In genomic region chr6:88544644-88545396, GRCm38 (mm10) we compare ENCODE assay signal across 11 mouse cellular contexts. TPM values are rescaled to one million over a fixed set of nuclear protein-coding genes. Genes with fewer than 3 reads are reported as not detected.
DNase-seq lines count a peak whose midpoint lies in the region; ATAC-seq lines count a peak whose summit lies in the region.
"Had no signal": no experiment of that assay in that cellular context is flagged by ENCODE, and none has a peak within 500 bp of the region (broad histone marks: within the 10 kb centered on the region; RNA-seq: fewer than 3 reads in every experiment).

No protein-coding gene starts in this region.

- 0 out of 2 replicates have a peak, but pooled peaks cover 7% of the 10 kb centered on the region for H3K4me1 ChIP-seq in heart, embryonic 11.5 days (ENCODE audit: control insufficient read depth, insufficient read depth, low read length)
- H3K4me1 ChIP-seq in embryonic facial prominence, embryonic 14.5 days (ENCODE audit: control insufficient read depth, insufficient read depth, low read length), result no peaks in the 10 kb centered on the region
- H3K4me1 ChIP-seq in liver, embryonic 12.5 days, result peaks cover 36% of the 10 kb centered on the region
- H3K4me1 ChIP-seq in neural tube, embryonic 11.5 days (ENCODE audit: control insufficient read depth, insufficient read depth, low read length), result no peaks in the 10 kb centered on the region

- WGBS in heart, embryonic 11.5 days (ENCODE audit: insufficient replicate concordance), result 30% methylated on average over 11 of the region's 11 CpGs
- 33% methylated on average over 11 of the region's 11 CpGs for WGBS in embryonic facial prominence, embryonic 14.5 days
- 19% methylated on average over 11 of the region's 11 CpGs for WGBS in liver, embryonic 12.5 days (ENCODE audit: insufficient replicate concordance)
- 43% methylated on average over 11 of the region's 11 CpGs for WGBS in neural tube, embryonic 11.5 days

- no peak for DNase-seq in heart, postnatal 25 days (ENCODE audit: low spot score)
- no peak for DNase-seq in embryonic facial prominence, embryonic 14.5 days (ENCODE audit: low spot score)
- no peak for DNase-seq in neural tube, embryonic 11.5 days (ENCODE audit: low spot score)
- no peak for DNase-seq in gastrocnemius, postnatal 14 days
- no peak for DNase-seq in left cerebral cortex, adult 9 months (ENCODE audit: low spot score in 2 of 2)
- DNase-seq: cerebellum, adult 2 months; heart, postnatal 36 days had no signal

- peak overlapping the region; percentile 34 for H3K4me2 ChIP-seq in heart, embryonic 11.5 days
- no peak overlapping the region for H3K4me2 ChIP-seq in embryonic facial prominence, embryonic 14.5 days (ENCODE audit: low read depth, low read length)
- peak overlapping the region; percentile 33 for H3K4me2 ChIP-seq in liver, embryonic 12.5 days
- no peak overlapping the region for H3K4me2 ChIP-seq in neural tube, embryonic 11.5 days (ENCODE audit: low read depth)

- intact Hi-C loops in heart, postnatal 25 days (cut with DNase I), result no loop called here
- intact Hi-C loops in gastrocnemius, postnatal 14 days (cut with DNase I; ENCODE audit: low total_unique reads), result loop anchor here (5.0 kb wide), 1 partner anchor 287 kb away; no protein-coding TSS in a partner anchor

- no peak overlapping the region for H3K27ac ChIP-seq in heart, embryonic 11.5 days (ENCODE audit: low read depth, low read length)
- no peak overlapping the region for H3K27ac ChIP-seq in embryonic facial prominence, embryonic 14.5 days (replicated peaks; ENCODE audit: low read depth, low read length)
- no peak overlapping the region for H3K27ac ChIP-seq in liver, embryonic 12.5 days
- H3K27ac ChIP-seq in neural tube, embryonic 11.5 days (ENCODE audit: low read depth, low read length), result no peak overlapping the region

- peaks cover 22% of the 10 kb centered on the region for H3K27me3 ChIP-seq in heart, embryonic 11.5 days (ENCODE audit: control insufficient read depth, insufficient read depth, low read length)
- peaks cover 31% of the 10 kb centered on the region for H3K27me3 ChIP-seq in embryonic facial prominence, embryonic 14.5 days (replicated peaks; ENCODE audit: control insufficient read depth, insufficient read depth, low read length)
- H3K27me3 ChIP-seq in liver, embryonic 12.5 days (replicated peaks), result peaks cover 35% of the 10 kb centered on the region
- H3K27me3 ChIP-seq in neural tube, embryonic 11.5 days (ENCODE audit: control insufficient read depth, insufficient read depth, low read length), result peaks cover 10% of the 10 kb centered on the region; the same call in 1 of the 2 replicates

- no peak for ATAC-seq in heart, embryonic 11.5 days (replicated peaks; ENCODE audit: insufficient number of reproducible peaks, low FRiP score, low TSS enrichment)
- ATAC-seq in embryonic facial prominence, embryonic 14.5 days (ENCODE audit: low read depth), result no peak
- ATAC-seq in liver, embryonic 12.5 days, result peak; percentile 43; the same call in 1 of the 2 replicates
- ATAC-seq in neural tube, embryonic 11.5 days (ENCODE audit: insufficient read depth, low FRiP score, low TSS enrichment), result no peak
- ATAC-seq in CD4-positive, CD25-positive, alpha-beta regulatory T cell, adult 4 months, result no peak
- ATAC-seq: lung, postnatal 0 days had no signal

- no peaks in the 10 kb centered on the region for H3K9me3 ChIP-seq in heart, embryonic 11.5 days (replicated peaks; ENCODE audit: control insufficient read depth, low read length)
- H3K9me3 ChIP-seq in embryonic facial prominence, embryonic 14.5 days (ENCODE audit: control insufficient read depth, low read length), result no peaks in the 10 kb centered on the region
- H3K9me3 ChIP-seq in liver, embryonic 12.5 days (replicated peaks), result no peaks in the 10 kb centered on the region
- H3K9me3 ChIP-seq in neural tube, embryonic 11.5 days (ENCODE audit: control insufficient read depth, low read length), result no peaks in the 10 kb centered on the region

- H3K9ac ChIP-seq in heart, embryonic 11.5 days (ENCODE audit: low read depth, low read length), result no peak overlapping the region
- H3K9ac ChIP-seq in embryonic facial prominence, embryonic 14.5 days (ENCODE audit: low read depth, low read length), result 0 out of 2 replicates have a peak overlapping the region, but pooled peaks have one; percentile 19
- no peak overlapping the region for H3K9ac ChIP-seq in liver, embryonic 12.5 days
- H3K9ac ChIP-seq in neural tube, embryonic 11.5 days (ENCODE audit: low read length), result peak overlapping the region; percentile 49; the same call in 1 of the 2 replicates

- H3K36me3 ChIP-seq in heart, embryonic 11.5 days (ENCODE audit: control insufficient read depth, insufficient read depth, low read length), result no peaks in the 10 kb centered on the region
- H3K36me3 ChIP-seq in embryonic facial prominence, embryonic 14.5 days (ENCODE audit: control insufficient read depth, insufficient read depth, low read length), result no peaks in the 10 kb centered on the region
- H3K36me3 ChIP-seq in liver, embryonic 12.5 days, result no peaks in the 10 kb centered on the region
- no peaks in the 10 kb centered on the region for H3K36me3 ChIP-seq in neural tube, embryonic 11.5 days (ENCODE audit: control insufficient read depth, insufficient read depth, low read length)

- H3K4me3 ChIP-seq in heart, embryonic 11.5 days (ENCODE audit: low read depth, low read length), result no peak overlapping the region
- H3K4me3 ChIP-seq in embryonic facial prominence, embryonic 14.5 days (ENCODE audit: low read depth, low read length), result no peak overlapping the region
- H3K4me3 ChIP-seq in liver, embryonic 12.5 days, result no peak overlapping the region
- H3K4me3 ChIP-seq in neural tube, embryonic 11.5 days (ENCODE audit: low read depth, low read length), result no peak overlapping the region

RNA-seq across cellular contexts. Expression of gene Sec61a1, which starts 26.1 kb away (rescaled TPM):
- 165 and 188 TPM in 2 replicates for polyA plus RNA-seq in heart, embryonic 11.5 days (2014; fragmentation: Nextera tagmentation; extraction: Ambion mirVana)
- 10 to 100 TPM; 49.4 to 53.6 TPM for total RNA-seq in heart, postnatal 25 days (2021)
- 268 and 278 TPM in 2 replicates for polyA plus RNA-seq in embryonic facial prominence, embryonic 14.5 days (2014; fragmentation: Nextera tagmentation; extraction: Ambion mirVana)
- 154 and 156 TPM in 2 replicates for polyA plus RNA-seq in liver, embryonic 12.5 days (2016; fragmentation: Nextera tagmentation; extraction: Ambion mirVana)
- 190 and 195 TPM in 2 replicates for polyA plus RNA-seq in neural tube, embryonic 11.5 days (2014; fragmentation: Nextera tagmentation; extraction: Ambion mirVana)
- polyA plus RNA-seq in CD4-positive, CD25-positive, alpha-beta regulatory T cell, adult 4 months (2017; shearing (Covaris generic)), result 100 to 1,000 TPM; 183 to 268 TPM
- 10 to 100 TPM; 35.5 to 46.6 TPM for total RNA-seq in gastrocnemius, postnatal 14 days (2021)

Comparison
In these comparisons a context has a peak if more than half of its experiments do, and no peak if none do; other contexts are left out.
1. H3K4me2 ChIP-seq: peak in heart, embryonic 11.5 days (single experiment) and liver, embryonic 12.5 days (single experiment); none in embryonic facial prominence, embryonic 14.5 days (single experiment) and neural tube, embryonic 11.5 days (single experiment).
2. H3K9ac ChIP-seq: peak in embryonic facial prominence, embryonic 14.5 days (single experiment) and neural tube, embryonic 11.5 days (single experiment); none in heart, embryonic 11.5 days (single experiment) and liver, embryonic 12.5 days (single experiment).